Mouse (Mus musculus) lung, postnatal 0 days (tissue): ENCODE results near the gene Mettl6. TPM values are rescaled to one million over a fixed set of nuclear protein-coding genes. Genes with fewer than 3 reads are reported as not detected.

Experiments
- ATAC-seq: fragments of 200-750 bp; cut with Nextera tagmentation; 2 replicates; pipeline ENCODE4 v1.8.0; 2017; ENCODE audit warnings: moderate library complexity
- DNase-seq: peaks from one replicate; pipeline ENCODE4 v3.0.0-alpha.2; 2016; ENCODE audit warnings: low spot score
- H3K27ac ChIP-seq: fragments of 300-500 bp; sonication (generic); 2 replicates; pipeline ENCODE4 v1.5.1; 2014; ENCODE audit warnings: antibody characterized with exemption, mild to moderate bottlenecking, low read length, mixed read lengths
- H3K27me3 ChIP-seq: fragments of 300-500 bp; sonication (generic); replicated peaks from 2 replicates; pipeline ENCODE4 v1.6.1; 2014; ENCODE audit warnings: low read length, mixed read lengths; ENCODE audit not compliant: insufficient read depth
- H3K36me3 ChIP-seq: fragments of 300-500 bp; sonication (generic); 2 replicates; pipeline ENCODE4 v1.6.1; 2014; ENCODE audit warnings: low read length, mixed read lengths; ENCODE audit not compliant: insufficient read depth
- H3K4me1 ChIP-seq: fragments of 300-500 bp; sonication (generic); 2 replicates; pipeline ENCODE4 v1.6.1; 2014; ENCODE audit warnings: antibody characterized with exemption, low read depth, low read length, mixed read lengths; ENCODE audit not compliant: insufficient read depth
- H3K4me2 ChIP-seq: fragments of 300-500 bp; sonication (generic); replicated peaks from 2 replicates; pipeline ENCODE4 v1.6.1; 2014; ENCODE audit warnings: low read depth, mild to moderate bottlenecking, low read length, moderate library complexity, mixed read lengths
- H3K4me3 ChIP-seq: fragments of 300-500 bp; sonication (generic); 2 replicates; pipeline ENCODE4 v1.5.1; 2014; ENCODE audit warnings: low read depth, low read length
- H3K9ac ChIP-seq: fragments of 300-500 bp; sonication (generic); replicated peaks from 2 replicates; pipeline ENCODE4 v1.6.1; 2014; ENCODE audit warnings: low read depth, mild to moderate bottlenecking
- H3K9me3 ChIP-seq: fragments of 300-500 bp; sonication (generic); 2 replicates; pipeline ENCODE4 v1.6.1; 2016; ENCODE audit warnings: low read length, mixed read lengths
- CTCF ChIP-seq: IDR thresholded peaks from 2 replicates; pipeline ENCODE4 v1.5.1; 2016; ENCODE audit warnings: antibody characterized with exemption, mild to moderate bottlenecking
- EP300 ChIP-seq: IDR thresholded peaks from 2 replicates; pipeline ENCODE4 v1.6.1; 2016; ENCODE audit warnings: antibody characterized with exemption, mild to moderate bottlenecking, control low read depth
- WGBS: fragments of 180-500 bp; shearing (Covaris S2); extraction: QIAGEN DNeasy Blood & Tissue Kit; methylation state at CpG from one replicate; pipeline ENCODE4 v1.1.7; 2014; 5-methylcytosine and 5-hydroxymethylcytosine counted together
- polyA plus RNA-seq: library from polyadenylated mRNA; unstranded; fragments of >200 nt; fragmentation: Nextera tagmentation; extraction: Ambion mirVana; gene quantifications from 2 replicates; pipeline ENCODE4 v1.2.1, GENCODE M21; 2015

The Mettl6 gene
- polyA plus RNA-seq, 1 experiment from 2014 or later = 49.1 TPM

- no peak for DNase-seq
- Histone ChIP-seq H3K36me3 (no peaks in the 10 kb centered on the region), H3K27ac (no peak overlapping the region), H3K4me2 (no peak overlapping the region), H3K4me3 (no peak overlapping the region), H3K4me1 (no peaks in the 10 kb centered on the region), H3K9ac (no peak overlapping the region), H3K9me3 (no peaks in the 10 kb centered on the region), H3K27me3 (no peaks in the 10 kb centered on the region)
- 71% methylated on average over 7 of the region's 7 CpGs for WGBS
- TF ChIP-seq EP300 (no peak), CTCF (no peak)
- no peak for ATAC-seq
These were observed 30.4 kb upstream of the Mettl6 start for GRCm38 (mm10) chr14:31525040-31525810.

DNA sequence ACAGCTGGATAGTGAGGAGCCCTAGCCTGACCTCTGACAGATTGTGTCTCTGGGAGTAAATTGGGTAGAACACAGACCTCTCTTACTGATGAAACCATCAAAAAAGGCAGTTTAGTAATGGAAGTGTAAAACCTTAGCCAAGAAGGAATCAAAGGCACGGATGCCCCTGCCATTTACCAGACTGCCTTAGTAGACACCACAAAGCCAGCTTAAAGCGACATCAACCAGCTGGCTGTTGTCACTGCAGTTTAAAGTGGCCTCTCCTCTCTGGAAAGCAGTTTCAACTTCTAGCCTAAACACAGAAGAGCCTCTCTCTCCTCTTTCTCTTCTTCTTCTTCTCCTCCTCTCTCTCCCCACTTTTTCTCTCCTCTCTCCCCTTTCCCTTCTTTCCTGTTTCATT, 26.5 kb upstream of the Mettl6 start:
- Histone ChIP-seq H3K27ac (no peak overlapping the region), H3K9me3 (no peaks in the 10 kb centered on the region), H3K4me3 (no peak overlapping the region), H3K4me2 (no peak overlapping the region), H3K36me3 (no peaks in the 10 kb centered on the region), H3K4me1 (no peaks in the 10 kb centered on the region; the same call in 1 of the 2 replicates), H3K27me3 (no peaks in the 10 kb centered on the region), H3K9ac (no peak overlapping the region)
- peak; percentile 23; the same call in 1 of the 2 replicates for ATAC-seq
- peak; percentile 32 for DNase-seq
- WGBS = 32% methylated on average over 2 of the region's 2 CpGs
- no peak for TF ChIP-seq EP300
- no peak for TF ChIP-seq CTCF

DNA sequence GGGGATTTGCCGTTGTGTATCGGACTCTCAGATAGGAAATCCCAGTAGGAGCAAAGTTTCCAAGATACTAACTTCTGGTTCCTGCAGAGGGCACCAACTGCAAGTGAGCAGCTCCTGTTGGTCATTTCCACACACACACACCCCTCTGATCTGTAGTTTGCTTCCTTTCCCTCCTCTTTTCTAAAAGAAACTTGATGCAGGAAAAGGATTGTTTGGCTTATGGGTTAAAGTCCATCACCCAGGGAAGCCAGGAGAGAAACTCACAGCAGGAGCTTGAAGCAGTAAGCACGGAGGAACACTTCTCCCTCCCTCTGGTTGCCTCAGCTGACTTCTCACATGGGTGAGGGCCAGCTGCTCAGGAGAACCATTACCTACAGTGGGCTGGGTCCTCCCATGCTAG, 24.3 kb upstream of the Mettl6 start:
- peak; percentile 62 for ATAC-seq
- Histone ChIP-seq H3K27ac (no peak overlapping the region), H3K4me3 (no peak overlapping the region), H3K36me3 (no peaks in the 10 kb centered on the region), H3K27me3 (no peaks in the 10 kb centered on the region), H3K9ac (no peak overlapping the region), H3K4me1 (no peaks in the 10 kb centered on the region; the same call in 1 of the 2 replicates), H3K4me2 (no peak overlapping the region), H3K9me3 (no peaks in the 10 kb centered on the region)
- peak; percentile 80 for DNase-seq
- WGBS = 14% methylated on average over 3 of the region's 3 CpGs
- TF ChIP-seq CTCF = peak; percentile 77
- no peak for TF ChIP-seq EP300

DNA sequence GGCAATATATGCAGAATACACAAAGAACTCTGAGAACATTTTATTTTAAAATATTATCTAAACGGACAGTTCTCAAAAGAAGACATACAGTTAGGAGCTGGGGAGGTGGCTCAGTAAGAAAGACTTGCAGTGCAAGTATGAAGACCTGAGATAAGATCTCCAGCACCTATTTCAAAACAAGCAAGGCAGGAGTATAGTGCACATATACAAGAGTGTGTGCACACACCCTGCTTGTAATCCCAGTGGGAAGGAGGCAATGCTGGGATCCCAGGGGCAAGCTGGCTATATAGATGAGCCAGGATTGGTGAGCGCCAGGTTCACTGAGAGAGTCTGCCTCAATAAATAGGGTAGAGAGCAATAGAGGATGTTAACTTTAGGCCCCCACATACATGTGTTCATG, 21.1 kb upstream of the Mettl6 start:
- Histone ChIP-seq H3K4me1 (no peaks in the 10 kb centered on the region; the same call in 1 of the 2 replicates), H3K27ac (no peak overlapping the region), H3K4me3 (no peak overlapping the region), H3K9me3 (no peaks in the 10 kb centered on the region), H3K9ac (no peak overlapping the region), H3K4me2 (no peak overlapping the region), H3K27me3 (no peaks in the 10 kb centered on the region), H3K36me3 (no peaks in the 10 kb centered on the region)
- TF ChIP-seq EP300 = no peak
- no peak for TF ChIP-seq CTCF
- DNase-seq (no peak), ATAC-seq (no peak)
- WGBS = 93% methylated on average over 2 of the region's 2 CpGs

DNA sequence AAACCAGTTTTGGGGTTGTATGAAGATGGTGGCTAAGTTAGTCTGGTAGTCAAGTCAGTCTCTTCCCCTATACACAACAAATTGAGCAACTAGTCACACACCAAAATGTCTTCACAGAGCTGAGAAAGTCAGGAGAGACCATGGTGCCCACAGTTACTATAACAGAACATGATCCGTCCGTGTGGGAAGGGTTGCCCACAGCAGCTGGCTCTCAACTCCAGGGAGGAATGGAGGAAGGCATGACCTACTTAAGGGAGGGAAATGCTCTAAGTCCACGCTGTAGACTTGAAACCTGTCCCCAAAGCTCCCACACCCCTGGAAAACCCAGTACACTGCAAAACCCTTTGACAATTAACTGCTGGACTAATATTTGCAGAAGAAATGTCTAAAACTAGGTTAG, 15.5 kb upstream of the Mettl6 start:
- DNase-seq = no peak
- TF ChIP-seq CTCF = no peak
- no peak for TF ChIP-seq EP300
- no peaks in the 10 kb centered on the region for H3K27me3 ChIP-seq
- 78% methylated on average over 3 of the region's 3 CpGs for WGBS
- H3K36me3 ChIP-seq = peaks cover 35% of the 10 kb centered on the region
- no peaks in the 10 kb centered on the region for H3K9me3 ChIP-seq
- no peaks in the 10 kb centered on the region for H3K4me1 ChIP-seq
- H3K27ac ChIP-seq = no peak overlapping the region
- H3K4me2 ChIP-seq = no peak overlapping the region
- no peak overlapping the region for H3K4me3 ChIP-seq
- H3K9ac ChIP-seq = no peak overlapping the region
- no peak for ATAC-seq

- H3K27me3 ChIP-seq = no peaks in the 10 kb centered on the region
- WGBS = 97% methylated on average over 2 of the region's 2 CpGs
- H3K36me3 ChIP-seq = peaks cover 39% of the 10 kb centered on the region
- peak; percentile 41 for DNase-seq
- H3K4me3 ChIP-seq = no peak overlapping the region
- no peak for ATAC-seq
- H3K9ac ChIP-seq = no peak overlapping the region
- H3K4me1 ChIP-seq = no peaks in the 10 kb centered on the region
- H3K4me2 ChIP-seq = no peak overlapping the region
- TF ChIP-seq EP300 (no peak), CTCF (no peak)
- no peaks in the 10 kb centered on the region for H3K9me3 ChIP-seq
- H3K27ac ChIP-seq = no peak overlapping the region
These were observed 15.1 kb upstream of the Mettl6 start for GRCm38 (mm10) chr14:31509911-31510310.
